9 mouse cellular contexts compared by ENCODE assay signal in genomic region chr5:139794938-139795337, GRCm38 (mm10). TPM values are rescaled to one million over a fixed set of nuclear protein-coding genes. Genes with fewer than 3 reads are reported as not detected.
DNase-seq lines count a peak whose midpoint lies in the region; ATAC-seq and TF ChIP-seq lines count a peak whose summit lies in the region.
"Had no signal": no experiment of that assay in that cellular context is flagged by ENCODE, and none has a peak within 500 bp of the region (broad histone marks: within the 10 kb centered on the region; RNA-seq: fewer than 3 reads in every experiment).

No protein-coding gene starts in this region.

- DNase-seq in midbrain, postnatal 0 days (ENCODE audit: low spot score), result no peak
- DNase-seq in kidney, postnatal 14 days, result peak; percentile 31
- peak; percentile 49 for DNase-seq in stomach, postnatal 0 days (ENCODE audit: low spot score)
- DNase-seq in layer of hippocampus, adult 11-12 months (ENCODE audit: low spot score), result no peak
- no peak for DNase-seq in cerebellum, adult 2 months
- no peak for DNase-seq in layer of hippocampus, adult 2 months (ENCODE audit: low spot score in 2 of 2)

- H3K36me3 ChIP-seq in midbrain, embryonic 13.5 days, result peaks cover 6% of the 10 kb centered on the region
- peaks cover under 1% of the 10 kb centered on the region; the same call in 1 of the 2 replicates for H3K36me3 ChIP-seq in midbrain, postnatal 0 days (ENCODE audit: insufficient read depth, low read length)
- H3K36me3 ChIP-seq in erythroblast, embryonic 14.5 days (ENCODE audit: control insufficient read depth), result peaks cover 80% of the 10 kb centered on the region
- peaks cover 9% of the 10 kb centered on the region; the same call in 1 of the 2 replicates for H3K36me3 ChIP-seq in stomach, postnatal 0 days (ENCODE audit: control insufficient read depth, insufficient read depth, low read length)

- WGBS in midbrain, embryonic 13.5 days, result 72% methylated on average over 10 of the region's 10 CpGs
- 72% methylated on average over 10 of the region's 10 CpGs for WGBS in midbrain, postnatal 0 days
- WGBS in stomach, postnatal 0 days, result 54% methylated on average over 10 of the region's 10 CpGs
- 50% methylated on average over 10 of the region's 10 CpGs for WGBS in cerebellum, adult 2 months

- ATAC-seq in midbrain, embryonic 13.5 days, result no peak
- ATAC-seq in midbrain, postnatal 0 days (ENCODE audit: low FRiP score), result no peak
- peak; percentile 8 for ATAC-seq in stomach, postnatal 0 days (ENCODE audit: low FRiP score, low TSS enrichment)

- peaks cover 68% of the 10 kb centered on the region for H3K4me1 ChIP-seq in midbrain, embryonic 13.5 days (replicated peaks)
- H3K4me1 ChIP-seq in midbrain, postnatal 0 days (ENCODE audit: insufficient read depth, low read length), result peaks cover 15% of the 10 kb centered on the region; the same call in 1 of the 2 replicates
- peaks cover 88% of the 10 kb centered on the region for H3K4me1 ChIP-seq in erythroblast, embryonic 14.5 days (ENCODE audit: control insufficient read depth)
- H3K4me1 ChIP-seq in stomach, postnatal 0 days (replicated peaks; ENCODE audit: control insufficient read depth, insufficient read depth), result peaks cover 30% of the 10 kb centered on the region
- H3K4me1 ChIP-seq in cerebellum, adult 2 months (ENCODE audit: control insufficient read depth, insufficient read depth, low read length), result peaks cover 19% of the 10 kb centered on the region; the same call in 1 of the 2 replicates

- 0 out of 2 replicates have a peak overlapping the region, but pooled peaks have one; percentile 39 for H3K9ac ChIP-seq in midbrain, embryonic 13.5 days (replicated peaks)
- no peak overlapping the region for H3K9ac ChIP-seq in midbrain, postnatal 0 days (replicated peaks; ENCODE audit: low read length, poor library complexity, severe bottlenecking)
- 0 out of 2 replicates have a peak overlapping the region, but pooled peaks have one; percentile 27 for H3K9ac ChIP-seq in stomach, postnatal 0 days (ENCODE audit: low read length)

- H3K9me3 ChIP-seq in midbrain, embryonic 13.5 days, result no peaks in the 10 kb centered on the region
- H3K9me3 ChIP-seq in midbrain, postnatal 0 days (ENCODE audit: low read length), result no peaks in the 10 kb centered on the region
- H3K9me3 ChIP-seq in erythroblast, embryonic 14.5 days (ENCODE audit: control insufficient read depth, low read length), result no peaks in the 10 kb centered on the region
- H3K9me3 ChIP-seq in stomach, postnatal 0 days (ENCODE audit: control insufficient read depth, low read length), result no peaks in the 10 kb centered on the region

- H3K27me3 ChIP-seq in midbrain, embryonic 13.5 days, result peaks cover 21% of the 10 kb centered on the region
- H3K27me3 ChIP-seq in midbrain, postnatal 0 days (ENCODE audit: insufficient read depth, low read length), result no peaks in the 10 kb centered on the region
- H3K27me3 ChIP-seq in erythroblast, embryonic 14.5 days (ENCODE audit: control insufficient read depth), result no peaks in the 10 kb centered on the region
- no peaks in the 10 kb centered on the region for H3K27me3 ChIP-seq in stomach, postnatal 0 days (ENCODE audit: control insufficient read depth, insufficient read depth, low read length)
- no peaks in the 10 kb centered on the region for H3K27me3 ChIP-seq in cerebellum, adult 2 months (ENCODE audit: control insufficient read depth, insufficient read depth, low read length)

- TF ChIP-seq CTCF in midbrain, postnatal 0 days (IDR thresholded peaks at IDR 0.05), result no peak
- no peak for TF ChIP-seq CTCF in stomach, postnatal 0 days (IDR thresholded peaks at IDR 0.05; ENCODE audit: low read depth)
- no peak for TF ChIP-seq CTCF in cerebellum, adult 2 months (IDR thresholded peaks at IDR 0.05; ENCODE audit: borderline replicate concordance, insufficient read depth, low read depth, low read length)
- TF ChIP-seq CTCF in layer of hippocampus, adult 2 months (conservative IDR thresholded peaks at IDR 0.05), result no peak

- H3K4me2 ChIP-seq in midbrain, embryonic 13.5 days (replicated peaks), result no peak overlapping the region
- no peak overlapping the region for H3K4me2 ChIP-seq in midbrain, postnatal 0 days (ENCODE audit: low read depth, low read length, poor library complexity, severe bottlenecking)
- no peak overlapping the region for H3K4me2 ChIP-seq in stomach, postnatal 0 days (replicated peaks; ENCODE audit: low read depth)

- H3K4me3 ChIP-seq in midbrain, embryonic 13.5 days (replicated peaks), result no peak overlapping the region
- no peak overlapping the region for H3K4me3 ChIP-seq in midbrain, postnatal 0 days (ENCODE audit: low read depth, low read length)
- peak overlapping the region; percentile 88 for H3K4me3 ChIP-seq in erythroblast, embryonic 14.5 days (replicated peaks)
- no peak overlapping the region for H3K4me3 ChIP-seq in stomach, postnatal 0 days (ENCODE audit: low read depth, low read length)
- no peak overlapping the region for H3K4me3 ChIP-seq in cerebellum, adult 2 months (replicated peaks; ENCODE audit: insufficient read depth, low read depth, low read length)
- no peak overlapping the region for H3K4me3 ChIP-seq in layer of hippocampus, adult 2 months

- H3K27ac ChIP-seq in midbrain, embryonic 13.5 days, result no peak overlapping the region
- H3K27ac ChIP-seq in midbrain, postnatal 0 days (ENCODE audit: low read depth, low read length), result no peak overlapping the region
- H3K27ac ChIP-seq in stomach, postnatal 0 days (replicated peaks), result peak overlapping the region; percentile 49; the same call in 1 of the 2 replicates
- H3K27ac ChIP-seq in cerebellum, adult 2 months (ENCODE audit: insufficient read depth, low read length), result no peak overlapping the region
- H3K27ac ChIP-seq in layer of hippocampus, adult 2 months, result no peak overlapping the region

- TF ChIP-seq EP300 in stomach, postnatal 0 days (optimal IDR thresholded peaks at IDR 0.05), result no peak

- no peak for TF ChIP-seq POLR2A in cerebellum, adult 2 months (IDR thresholded peaks at IDR 0.05; ENCODE audit: borderline replicate concordance, insufficient read depth, low read length)

RNA-seq across cellular contexts. Expression of gene Mafk, which starts 3.6 kb away (rescaled TPM):
- 15.4 TPM in 2 replicates for polyA plus RNA-seq in midbrain, embryonic 13.5 days (2015; fragmentation: Nextera tagmentation; extraction: Ambion mirVana)
- 15.2 and 17.8 TPM in 2 replicates for total RNA-seq in midbrain, postnatal 0 days (2014; rRNA removed)
- polyA plus RNA-seq in midbrain, postnatal 0 days (2015; fragmentation: Nextera tagmentation; extraction: Ambion mirVana), result 8.7 and 9.3 TPM in 2 replicates
- 20.0 and 22.5 TPM in 2 replicates for polyA plus RNA-seq in erythroblast, embryonic 14.5 days (2012)
- 19.4 TPM in 2 replicates for polyA plus RNA-seq in stomach, postnatal 0 days (2015; fragmentation: Nextera tagmentation; extraction: Ambion mirVana)
- polyA plus RNA-seq in cerebellum, adult 2 months (2012; rRNA removed), result 6.8 and 7.8 TPM in 2 replicates
- total RNA-seq in layer of hippocampus, adult 2 months (2021), result 1 to 10 TPM; 9.2 to 9.9 TPM

RNA-seq across cellular contexts. Expression of gene Ints1, which starts 19.5 kb away (rescaled TPM):
- polyA plus RNA-seq in midbrain, embryonic 13.5 days (2015; fragmentation: Nextera tagmentation; extraction: Ambion mirVana), result 24.0 and 28.9 TPM in 2 replicates
- total RNA-seq in midbrain, postnatal 0 days (2014; rRNA removed), result 129 and 130 TPM in 2 replicates
- 27.1 and 29.1 TPM in 2 replicates for polyA plus RNA-seq in midbrain, postnatal 0 days (2015; fragmentation: Nextera tagmentation; extraction: Ambion mirVana)
- 12.9 and 18.1 TPM in 2 replicates for polyA plus RNA-seq in erythroblast, embryonic 14.5 days (2012)
- 7.9 and 8.0 TPM in 2 replicates for polyA plus RNA-seq in stomach, postnatal 0 days (2015; fragmentation: Nextera tagmentation; extraction: Ambion mirVana)
- 64.4 and 70.8 TPM in 2 replicates for polyA plus RNA-seq in cerebellum, adult 2 months (2012; rRNA removed)
- total RNA-seq in layer of hippocampus, adult 2 months (2021), result 100 to 1,000 TPM in 1 of 2 experiments, 10 to 100 TPM in 1; 94.7 to 103 TPM

RNA-seq across cellular contexts. Expression of gene Tmem184a, which starts 24.8 kb away (rescaled TPM):
- 0.19 and 0.35 TPM in 2 replicates for polyA plus RNA-seq in midbrain, embryonic 13.5 days (2015; fragmentation: Nextera tagmentation; extraction: Ambion mirVana)
- total RNA-seq in midbrain, postnatal 0 days (2014; rRNA removed), result 0.05 TPM in 1 of 2 replicates, not detected in the other
- 0.16 and 0.29 TPM in 2 replicates for polyA plus RNA-seq in midbrain, postnatal 0 days (2015; fragmentation: Nextera tagmentation; extraction: Ambion mirVana)
- polyA plus RNA-seq in erythroblast, embryonic 14.5 days (2012), result 36.6 and 77.7 TPM in 2 replicates
- polyA plus RNA-seq in stomach, postnatal 0 days (2015; fragmentation: Nextera tagmentation; extraction: Ambion mirVana), result 72.0 and 84.3 TPM in 2 replicates
- 0.54 and 0.71 TPM in 2 replicates for polyA plus RNA-seq in cerebellum, adult 2 months (2012; rRNA removed)
- 1 to 10 TPM in 1 of 2 experiments, under 1 TPM in 1; 0.25 to 1.9 TPM for total RNA-seq in layer of hippocampus, adult 2 months (2021)

RNA-seq across cellular contexts. Expression of gene Gm26938, which starts 31.3 kb away (rescaled TPM):
- not detected in 2 replicates for polyA plus RNA-seq in midbrain, embryonic 13.5 days (2015; fragmentation: Nextera tagmentation; extraction: Ambion mirVana)
- total RNA-seq in midbrain, postnatal 0 days (2014; rRNA removed), result 1.3 TPM in 1 of 2 replicates, not detected in the other
- polyA plus RNA-seq in midbrain, postnatal 0 days (2015; fragmentation: Nextera tagmentation; extraction: Ambion mirVana), result not detected in 2 replicates
- polyA plus RNA-seq in erythroblast, embryonic 14.5 days (2012), result not detected in 2 replicates
- not detected in 2 replicates for polyA plus RNA-seq in stomach, postnatal 0 days (2015; fragmentation: Nextera tagmentation; extraction: Ambion mirVana)
- polyA plus RNA-seq in cerebellum, adult 2 months (2012; rRNA removed), result not detected in 2 replicates
- not detected for total RNA-seq in layer of hippocampus, adult 2 months (2021)
- polyA plus RNA-seq: limb, embryonic 14.5 days had no signal

RNA-seq across cellular contexts. Expression of gene Psmg3, which starts 31.7 kb away (rescaled TPM):
- 78.6 and 81.9 TPM in 2 replicates for polyA plus RNA-seq in midbrain, embryonic 13.5 days (2015; fragmentation: Nextera tagmentation; extraction: Ambion mirVana)
- total RNA-seq in midbrain, postnatal 0 days (2014; rRNA removed), result 20.4 and 28.7 TPM in 2 replicates
- polyA plus RNA-seq in midbrain, postnatal 0 days (2015; fragmentation: Nextera tagmentation; extraction: Ambion mirVana), result 61.0 and 65.9 TPM in 2 replicates
- polyA plus RNA-seq in erythroblast, embryonic 14.5 days (2012), result 2.7 TPM in 2 replicates
- polyA plus RNA-seq in stomach, postnatal 0 days (2015; fragmentation: Nextera tagmentation; extraction: Ambion mirVana), result 50.6 and 51.0 TPM in 2 replicates
- polyA plus RNA-seq in cerebellum, adult 2 months (2012; rRNA removed), result 33.9 and 36.3 TPM in 2 replicates
- 10 to 100 TPM; 20.1 to 20.3 TPM for total RNA-seq in layer of hippocampus, adult 2 months (2021)

Comparison
In these comparisons a context has a peak if more than half of its experiments do, and no peak if none do; other contexts are left out.
1. DNase-seq: peak in kidney, postnatal 14 days (single experiment) and stomach, postnatal 0 days (single experiment); none in midbrain, postnatal 0 days (single experiment), layer of hippocampus, adult 11-12 months (single experiment), cerebellum, adult 2 months (0 of 2) and layer of hippocampus, adult 2 months (0 of 2).
2. RNA of gene Tmem184a, which starts 24.8 kb away (polyA plus RNA-seq): 36.6 to 77.7 TPM in erythroblast, embryonic 14.5 days and 72.0 to 84.3 TPM in stomach, postnatal 0 days; 0.54 to 0.71 TPM in cerebellum, adult 2 months, 0.19 to 0.35 TPM in midbrain, embryonic 13.5 days and 0.16 to 0.29 TPM in midbrain, postnatal 0 days; every median in the first group is over 10 times any median in the second.